Mouse (Mus musculus) E14TG2a.4 (cell line): ENCODE measurements around the gene Ghsr.

Source experiments
- CTCF ChIP-seq: conservative IDR thresholded peaks from 2 replicates; pipeline ENCODE4 v1.5.1; 2014; ENCODE audit warnings: low read length
- NANOG ChIP-seq: IDR thresholded peaks from 2 replicates; pipeline ENCODE4 v1.6.1; 2014; ENCODE audit warnings: borderline replicate concordance, low read length, mixed read lengths
- POU5F1 ChIP-seq: IDR thresholded peaks from 2 replicates; pipeline ENCODE4 v1.6.1; 2014; ENCODE audit warnings: low read length, borderline replicate concordance

DNA sequence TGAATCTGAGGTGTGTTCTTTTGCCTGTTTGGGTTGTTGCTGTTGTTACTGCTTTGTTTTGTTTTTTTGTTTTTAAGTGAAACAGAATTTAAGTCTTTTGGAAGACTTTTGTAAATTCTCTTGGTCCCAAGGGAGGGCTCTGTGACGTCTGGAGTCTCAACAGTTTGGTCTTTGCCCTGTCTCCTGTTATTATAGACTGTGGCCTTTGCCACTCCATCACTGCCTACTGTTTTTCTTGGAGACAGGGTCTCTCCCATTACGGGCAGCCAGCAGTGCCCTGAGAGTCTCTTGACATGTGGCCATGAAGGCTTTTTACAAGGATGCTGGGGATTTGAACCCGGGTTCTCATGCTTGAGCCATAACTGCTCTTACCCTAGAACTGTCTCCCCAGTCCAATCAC lies 32.3 kb upstream of the Ghsr start:
- TF ChIP-seq CTCF (no peak), POU5F1 (no peak), NANOG (no peak)
